Mouse (Mus musculus): ENCODE results near the gene Ywhae. TPM values are rescaled to one million over a fixed set of nuclear protein-coding genes. Genes with fewer than 3 reads are reported as not detected.

The Ywhae gene
- polyA plus RNA-seq, 1 experiment from 2014 or later, result 749 TPM

GRCm38 (mm10) chr11:75767014-75767413, 34.3 kb downstream of the Ywhae start:
- Histone ChIP-seq H3K4me3 (replicated peaks) (no peak overlapping the region), H3K36me3 (peaks cover 37% of the 10 kb centered on the region), H3K4me2 (replicated peaks) (no peak overlapping the region), H3K9ac (no peak overlapping the region), H3K4me1 (0 out of 2 replicates have a peak, but pooled peaks cover 7% of the 10 kb centered on the region), H3K27ac (replicated peaks) (0 out of 2 replicates have a peak overlapping the region, but pooled peaks have one; percentile 24), H3K27me3 (no peaks in the 10 kb centered on the region), H3K9me3 (replicated peaks) (no peaks in the 10 kb centered on the region)
- ATAC-seq (ENCODE audit: insufficient number of reproducible peaks, low FRiP score, low TSS enrichment, low read depth), result no peak
- WGBS, result 56% methylated on average over 2 of the region's 2 CpGs

GRCm38 (mm10) chr11:75768091-75768989, 35.7 kb downstream of the Ywhae start:
- no peak for ATAC-seq (ENCODE audit: insufficient number of reproducible peaks, low FRiP score, low TSS enrichment, low read depth)
- Histone ChIP-seq H3K9ac (no peak overlapping the region), H3K4me1 (0 out of 2 replicates have a peak, but pooled peaks cover 7% of the 10 kb centered on the region), H3K27ac (replicated peaks) (peak overlapping the region; percentile 45; the same call in 1 of the 2 replicates), H3K9me3 (replicated peaks) (no peaks in the 10 kb centered on the region), H3K36me3 (peaks cover 34% of the 10 kb centered on the region), H3K27me3 (no peaks in the 10 kb centered on the region), H3K4me2 (replicated peaks) (peak overlapping the region; percentile 54), H3K4me3 (replicated peaks) (no peak overlapping the region)
- 49% methylated on average over 6 of the region's 6 CpGs for WGBS

- Histone ChIP-seq H3K4me3 (replicated peaks) (peak overlapping the region; percentile 25), H3K9me3 (replicated peaks) (no peaks in the 10 kb centered on the region), H3K36me3 (peaks cover 31% of the 10 kb centered on the region)
Measured at GRCm38 (mm10) chr11:75769206-75769605, 36.5 kb downstream of the Ywhae start.

DNA sequence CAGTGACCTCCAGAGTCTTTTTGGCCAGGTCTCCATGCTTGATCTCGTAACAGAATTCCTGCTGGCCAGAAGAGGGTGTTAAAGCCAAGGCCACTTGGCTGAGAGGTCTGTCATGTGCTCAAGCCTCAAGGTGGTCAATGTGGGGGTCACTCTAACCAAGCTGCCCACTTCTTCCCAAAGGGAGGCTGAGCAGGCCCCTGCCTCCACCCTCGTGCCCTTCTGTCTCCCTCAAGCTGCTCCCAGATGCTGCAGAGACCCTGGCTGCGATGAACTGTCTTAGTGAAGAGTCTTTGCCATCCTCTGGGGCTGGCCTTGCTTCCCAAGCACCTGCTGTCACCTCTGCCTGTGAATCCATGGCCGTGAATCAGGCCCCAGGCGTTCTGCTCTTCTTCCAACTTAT, 39.9 kb downstream of the Ywhae start:
- H3K27ac ChIP-seq (replicated peaks), result no peak overlapping the region
- H3K9me3 ChIP-seq (replicated peaks), result no peaks in the 10 kb centered on the region
- 85% methylated on average over 5 of the region's 5 CpGs for WGBS
- 0 out of 2 replicates have a peak, but pooled peaks cover 7% of the 10 kb centered on the region for H3K4me1 ChIP-seq
- H3K9ac ChIP-seq, result no peak overlapping the region
- no peaks in the 10 kb centered on the region for H3K27me3 ChIP-seq
- peaks cover 12% of the 10 kb centered on the region; the same call in 1 of the 2 replicates for H3K36me3 ChIP-seq
- H3K4me2 ChIP-seq (replicated peaks), result no peak overlapping the region
- ATAC-seq (ENCODE audit: insufficient number of reproducible peaks, low FRiP score, low TSS enrichment, low read depth), result no peak
- H3K4me3 ChIP-seq (replicated peaks), result no peak overlapping the region

More at GRCm38 (mm10) chr11:75769206-75769605, 36.5 kb downstream of the Ywhae start:
- 0 out of 2 replicates have a peak, but pooled peaks cover 7% of the 10 kb centered on the region for H3K4me1 ChIP-seq
- H3K4me2 ChIP-seq (replicated peaks), result peak overlapping the region; percentile 54
- H3K9ac ChIP-seq, result no peak overlapping the region
- WGBS, result 2% methylated on average over 23 of the region's 23 CpGs
- peak; percentile 86 for ATAC-seq (ENCODE audit: insufficient number of reproducible peaks, low FRiP score, low TSS enrichment, low read depth)
- H3K27ac ChIP-seq (replicated peaks), result 0 out of 2 replicates have a peak overlapping the region, but pooled peaks have one; percentile 45
- no peaks in the 10 kb centered on the region for H3K27me3 ChIP-seq

GRCm38 (mm10) chr11:75775919-75776318, 43.2 kb downstream of the Ywhae start:
- WGBS, result 92% methylated on average over 1 of the region's 1 CpGs
- Histone ChIP-seq H3K36me3 (peaks cover 12% of the 10 kb centered on the region), H3K27me3 (no peaks in the 10 kb centered on the region), H3K4me2 (replicated peaks) (no peak overlapping the region), H3K9me3 (replicated peaks) (no peaks in the 10 kb centered on the region), H3K4me3 (replicated peaks) (no peak overlapping the region), H3K9ac (no peak overlapping the region), H3K4me1 (no peaks in the 10 kb centered on the region), H3K27ac (replicated peaks) (no peak overlapping the region)
- no peak for ATAC-seq (ENCODE audit: insufficient number of reproducible peaks, low FRiP score, low TSS enrichment, low read depth)

DNA sequence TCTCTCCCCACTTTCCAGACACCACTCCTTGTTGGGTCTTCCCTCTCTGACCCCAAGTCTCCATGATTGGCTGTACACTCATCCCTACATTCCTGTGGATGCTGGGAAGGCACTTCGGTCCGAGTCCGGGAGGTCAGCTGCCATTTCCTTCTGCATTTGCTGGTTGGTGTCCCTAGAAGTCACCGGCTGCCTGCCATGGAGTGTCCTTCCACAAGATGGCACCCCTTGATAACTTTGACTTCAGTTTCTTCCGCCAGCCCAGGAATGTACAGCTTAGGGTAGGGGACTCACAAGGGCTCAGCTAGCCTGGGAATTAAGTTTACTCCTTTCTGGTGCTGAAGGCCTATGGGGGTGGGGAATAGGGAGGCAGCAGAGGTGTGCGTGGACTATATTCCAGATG, 49.2 kb downstream of the Ywhae start:
- Histone ChIP-seq H3K4me1 (no peaks in the 10 kb centered on the region), H3K9me3 (replicated peaks) (no peaks in the 10 kb centered on the region), H3K4me2 (replicated peaks) (no peak overlapping the region), H3K27ac (replicated peaks) (no peak overlapping the region), H3K36me3 (peaks cover 4% of the 10 kb centered on the region; the same call in 1 of the 2 replicates), H3K27me3 (no peaks in the 10 kb centered on the region), H3K9ac (no peak overlapping the region), H3K4me3 (replicated peaks) (no peak overlapping the region)
- ATAC-seq (ENCODE audit: insufficient number of reproducible peaks, low FRiP score, low TSS enrichment, low read depth), result peak; percentile 17; the same call in 1 of the 2 replicates
- 22% methylated on average over 6 of the region's 6 CpGs for WGBS

- H3K27ac ChIP-seq (replicated peaks), result no peak overlapping the region
- H3K36me3 ChIP-seq, result no peaks in the 10 kb centered on the region; the same call in 1 of the 2 replicates
- H3K4me3 ChIP-seq (replicated peaks), result no peak overlapping the region
- ATAC-seq (ENCODE audit: insufficient number of reproducible peaks, low FRiP score, low TSS enrichment, low read depth), result no peak
- H3K4me2 ChIP-seq (replicated peaks), result no peak overlapping the region
- no peaks in the 10 kb centered on the region for H3K27me3 ChIP-seq
- no peaks in the 10 kb centered on the region for H3K9me3 ChIP-seq (replicated peaks)
- WGBS, result 76% methylated on average over 5 of the region's 5 CpGs
- H3K9ac ChIP-seq, result no peak overlapping the region
- no peaks in the 10 kb centered on the region for H3K4me1 ChIP-seq
Measured at GRCm38 (mm10) chr11:75783799-75784198, 51.1 kb downstream of the Ywhae start.

- no peak overlapping the region for H3K4me2 ChIP-seq (replicated peaks)
- no peak for ATAC-seq (ENCODE audit: insufficient number of reproducible peaks, low FRiP score, low TSS enrichment, low read depth)
- no peak overlapping the region for H3K27ac ChIP-seq (replicated peaks)
- WGBS, result 74% methylated on average over 8 of the region's 8 CpGs
- H3K36me3 ChIP-seq, result no peaks in the 10 kb centered on the region
- no peaks in the 10 kb centered on the region for H3K4me1 ChIP-seq
- no peaks in the 10 kb centered on the region for H3K27me3 ChIP-seq
- no peak overlapping the region for H3K4me3 ChIP-seq (replicated peaks)
- no peak overlapping the region for H3K9ac ChIP-seq
- H3K9me3 ChIP-seq (replicated peaks), result no peaks in the 10 kb centered on the region
Measured at GRCm38 (mm10) chr11:75785897-75786296, 53.2 kb downstream of the Ywhae start.

DNA sequence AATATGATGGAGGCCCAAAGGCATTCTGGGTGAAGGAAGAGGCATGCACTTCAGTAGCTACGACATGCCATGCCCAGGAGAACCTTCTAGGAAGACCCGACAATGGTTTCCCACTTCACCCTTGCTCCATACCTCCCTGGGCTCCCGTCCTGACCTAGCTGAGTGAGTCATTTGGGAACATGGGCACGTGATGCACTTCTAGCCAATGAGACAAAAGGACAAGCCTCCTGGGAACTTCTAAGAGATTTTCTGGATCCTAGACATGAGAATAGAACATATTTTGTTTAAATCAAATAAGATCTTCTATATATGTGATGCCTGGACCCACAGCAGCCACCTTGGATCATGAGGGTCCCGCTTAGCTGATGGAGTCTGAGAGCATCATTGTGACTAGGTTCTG, 59.9 kb downstream of the Ywhae start:
- H3K4me3 ChIP-seq (replicated peaks), result no peak overlapping the region
- no peaks in the 10 kb centered on the region for H3K9me3 ChIP-seq (replicated peaks)
- WGBS, result 69% methylated on average over 5 of the region's 5 CpGs
- peaks cover 21% of the 10 kb centered on the region for H3K27me3 ChIP-seq
- no peak overlapping the region for H3K27ac ChIP-seq (replicated peaks)
- no peak for ATAC-seq (ENCODE audit: insufficient number of reproducible peaks, low FRiP score, low TSS enrichment, low read depth)
- no peak overlapping the region for H3K4me2 ChIP-seq (replicated peaks)
- no peak overlapping the region for H3K9ac ChIP-seq
- H3K36me3 ChIP-seq, result no peaks in the 10 kb centered on the region
- peaks cover 24% of the 10 kb centered on the region for H3K4me1 ChIP-seq

GRCm38 (mm10) chr11:75793351-75793750, 60.7 kb downstream of the Ywhae start:
- H3K4me2 ChIP-seq (replicated peaks), result no peak overlapping the region
- WGBS, result 61% methylated on average over 5 of the region's 5 CpGs

GRCm38 (mm10) chr11:75794602-75795320, 62.1 kb downstream of the Ywhae start:
- 6% methylated on average over 39 of the region's 45 CpGs for WGBS
- H3K4me2 ChIP-seq (replicated peaks), result peak overlapping the region; percentile 77
- H3K36me3 ChIP-seq, result no peaks in the 10 kb centered on the region
- peak overlapping the region; percentile 57 for H3K4me3 ChIP-seq (replicated peaks)
- no peak for ATAC-seq (ENCODE audit: insufficient number of reproducible peaks, low FRiP score, low TSS enrichment, low read depth)
- H3K9ac ChIP-seq, result peak overlapping the region; percentile 47
- peaks cover 21% of the 10 kb centered on the region for H3K27me3 ChIP-seq
- H3K4me1 ChIP-seq, result peaks cover 24% of the 10 kb centered on the region
- no peak overlapping the region for H3K27ac ChIP-seq (replicated peaks)
- H3K9me3 ChIP-seq (replicated peaks), result no peaks in the 10 kb centered on the region

More at GRCm38 (mm10) chr11:75793351-75793750, 60.7 kb downstream of the Ywhae start:
- Histone ChIP-seq H3K36me3 (no peaks in the 10 kb centered on the region), H3K4me1 (peaks cover 24% of the 10 kb centered on the region), H3K27me3 (peaks cover 21% of the 10 kb centered on the region), H3K9me3 (replicated peaks) (no peaks in the 10 kb centered on the region), H3K4me3 (replicated peaks) (no peak overlapping the region), H3K9ac (no peak overlapping the region), H3K27ac (replicated peaks) (no peak overlapping the region)
- ATAC-seq (ENCODE audit: insufficient number of reproducible peaks, low FRiP score, low TSS enrichment, low read depth), result no peak
